Mouse (Mus musculus): ENCODE results near the gene Prkag2.

Gene Prkag2

DNA sequence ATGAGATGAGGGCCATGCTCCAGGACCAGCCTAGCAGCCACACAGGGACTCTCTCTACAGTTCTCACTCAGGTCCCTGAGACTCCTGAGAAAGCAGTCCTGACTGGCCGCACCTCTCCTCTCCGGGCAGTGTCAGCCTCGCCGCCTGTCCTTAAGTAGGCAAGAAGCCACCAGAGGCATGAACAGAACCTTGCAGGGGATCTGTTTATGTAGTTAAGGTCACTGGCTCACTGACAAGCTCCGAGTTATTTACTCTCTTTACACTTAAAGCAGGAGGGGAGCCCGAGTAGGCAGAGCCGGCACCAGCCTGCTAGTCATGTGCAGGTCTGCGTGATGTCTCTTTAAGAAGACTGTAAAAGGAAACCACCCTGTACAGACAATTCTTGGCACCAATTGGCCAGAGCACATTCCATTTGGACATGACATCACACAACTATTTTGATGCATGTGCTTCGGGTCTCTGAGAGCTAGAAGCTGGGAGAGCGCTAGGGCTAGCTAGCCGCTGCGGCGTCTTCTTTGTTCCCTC is 104.8 kb downstream of the Prkag2 start:
- peak; percentile 10 for DNase-seq (ENCODE audit: low read depth)

DNA sequence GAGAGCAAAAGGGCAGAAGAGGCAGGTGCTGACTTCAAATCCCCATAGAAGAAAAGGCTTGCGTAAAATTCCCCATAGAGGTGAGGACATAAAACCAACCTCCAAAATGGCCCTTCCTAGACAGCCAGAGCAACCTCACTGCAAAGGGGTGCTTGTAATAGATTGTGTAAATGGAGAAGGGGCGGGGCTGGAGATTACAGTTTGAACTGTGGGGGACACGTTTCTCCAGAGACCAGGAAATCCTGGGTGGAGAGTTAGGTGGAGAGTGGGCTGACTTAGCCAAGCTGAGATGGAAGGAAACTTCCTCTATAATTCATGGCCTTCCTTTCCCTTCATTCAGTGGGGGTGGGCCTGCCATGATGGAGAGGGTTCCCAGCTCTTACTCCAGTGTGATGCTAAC is 107.3 kb downstream of the Prkag2 start:
- no peak for DNase-seq (ENCODE audit: low read depth)

DNA sequence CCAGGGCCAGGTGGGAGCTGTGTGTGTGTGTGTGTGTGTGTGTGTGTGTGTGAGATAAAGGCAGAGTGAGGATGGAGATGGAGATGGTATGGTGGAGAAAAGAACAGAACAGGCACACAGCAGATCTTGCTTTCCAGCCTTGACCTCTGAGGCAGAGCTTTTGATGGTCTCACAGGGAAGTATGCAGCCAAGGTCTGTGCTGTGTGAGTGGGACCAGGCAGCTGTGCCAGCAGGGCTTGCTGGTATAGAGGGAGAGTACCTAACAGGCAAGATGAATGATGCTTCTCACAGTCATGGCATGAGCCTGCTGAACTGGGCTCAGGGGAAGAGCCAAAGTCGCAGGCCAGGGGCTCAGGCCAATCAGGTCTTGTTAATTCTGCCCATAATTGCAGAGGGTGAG is 108.9 kb downstream of the Prkag2 start:
- no peak for DNase-seq (ENCODE audit: low read depth)

DNA sequence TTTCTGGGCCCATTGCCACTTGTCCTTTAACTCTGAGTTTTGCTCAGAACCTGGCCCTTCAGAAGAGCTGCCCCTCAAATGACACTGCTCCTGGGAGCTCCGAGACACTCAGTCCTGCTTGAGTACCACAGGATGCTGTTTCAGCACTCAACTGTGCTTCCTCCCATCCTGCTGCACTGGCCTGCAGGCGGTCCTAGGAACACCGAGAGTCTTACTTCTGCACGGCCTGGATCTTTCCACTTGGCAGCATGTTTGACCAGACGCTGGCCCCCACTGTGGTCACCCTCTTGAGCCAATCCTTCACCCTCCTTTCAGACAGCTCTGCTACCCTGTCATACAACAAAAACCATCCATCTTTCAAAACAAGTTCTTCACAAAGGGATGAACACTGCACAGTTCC is 110.0 kb downstream of the Prkag2 start:
- DNase-seq (ENCODE audit: low read depth), result no peak

DNA sequence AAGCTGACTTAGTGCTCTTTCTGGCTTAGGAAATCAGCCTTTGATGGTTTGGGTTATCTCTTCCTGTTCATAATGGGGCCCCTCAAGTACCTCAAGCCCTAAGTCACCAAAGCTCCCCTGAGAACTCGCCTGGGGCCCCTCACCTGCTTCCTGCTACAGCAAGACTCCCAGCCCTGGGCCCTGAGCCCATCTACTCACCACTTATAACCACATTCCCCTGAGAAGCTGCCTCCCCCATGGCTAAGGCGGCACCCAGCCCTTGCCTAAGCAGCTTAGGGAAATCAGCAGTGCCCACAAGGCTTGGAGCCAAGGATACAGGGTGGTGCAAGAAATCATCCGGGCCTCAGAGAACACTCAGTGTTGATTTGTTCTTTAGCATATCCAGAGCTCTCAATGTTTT is 110.8 kb downstream of the Prkag2 start:
- DNase-seq (ENCODE audit: low read depth), result no peak

DNA sequence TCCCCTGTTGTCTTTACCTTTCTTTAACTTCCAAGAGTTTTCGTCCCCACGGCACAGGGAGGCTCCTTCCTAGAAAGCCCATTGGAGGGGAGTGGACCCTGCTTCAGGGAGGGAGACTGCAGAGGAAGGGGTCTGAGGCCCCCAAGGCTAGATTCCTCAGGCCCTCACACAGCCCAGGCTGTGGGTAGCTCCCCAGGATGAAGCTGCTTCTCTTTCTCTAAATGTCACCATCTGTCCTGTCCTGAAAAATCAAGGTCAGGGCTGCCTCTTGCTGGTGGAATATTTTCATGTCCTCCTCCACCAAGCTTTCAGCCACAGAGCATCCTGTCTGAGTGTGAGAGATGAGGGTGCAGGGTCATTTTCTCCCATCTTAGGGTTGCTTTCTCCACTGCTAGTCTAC is 113.5 kb downstream of the Prkag2 start:
- DNase-seq (ENCODE audit: low read depth), result no peak

DNA sequence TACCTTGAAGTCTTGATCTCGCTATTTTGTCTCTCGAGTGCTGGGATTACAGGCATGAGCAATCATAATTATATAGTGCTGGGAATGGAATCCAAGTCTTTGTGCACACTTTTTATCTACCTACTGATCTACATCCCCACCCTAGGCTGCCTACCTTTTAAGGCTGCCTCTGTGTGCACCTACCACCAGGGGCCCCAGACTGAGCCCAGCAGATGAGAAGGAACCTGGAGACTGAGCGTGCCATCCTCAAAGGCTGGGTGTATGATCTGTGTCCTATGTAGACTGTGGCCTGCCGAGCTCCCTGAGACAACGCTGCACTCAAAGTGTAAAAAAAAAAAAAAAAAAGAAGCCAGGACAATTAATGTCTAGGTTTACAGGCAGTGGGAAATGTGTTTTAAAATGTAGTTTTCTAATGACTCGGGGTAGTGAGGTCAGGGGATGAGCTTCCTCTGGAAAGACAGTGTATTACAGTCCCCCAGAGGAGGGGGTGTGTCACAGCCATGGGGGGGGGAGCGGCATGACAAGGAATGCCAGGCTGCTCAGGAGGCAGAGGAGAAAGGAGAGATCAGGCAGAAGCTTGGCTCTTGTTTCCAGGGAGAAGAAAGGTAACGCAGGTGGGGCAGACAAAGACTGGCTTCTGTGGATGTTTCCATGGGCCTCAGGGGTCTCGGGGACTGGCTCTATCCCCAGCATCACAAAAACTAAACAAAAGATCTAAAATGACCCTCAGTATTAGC is 114.1 kb downstream of the Prkag2 start:
- no peak for DNase-seq (ENCODE audit: low read depth)

DNA sequence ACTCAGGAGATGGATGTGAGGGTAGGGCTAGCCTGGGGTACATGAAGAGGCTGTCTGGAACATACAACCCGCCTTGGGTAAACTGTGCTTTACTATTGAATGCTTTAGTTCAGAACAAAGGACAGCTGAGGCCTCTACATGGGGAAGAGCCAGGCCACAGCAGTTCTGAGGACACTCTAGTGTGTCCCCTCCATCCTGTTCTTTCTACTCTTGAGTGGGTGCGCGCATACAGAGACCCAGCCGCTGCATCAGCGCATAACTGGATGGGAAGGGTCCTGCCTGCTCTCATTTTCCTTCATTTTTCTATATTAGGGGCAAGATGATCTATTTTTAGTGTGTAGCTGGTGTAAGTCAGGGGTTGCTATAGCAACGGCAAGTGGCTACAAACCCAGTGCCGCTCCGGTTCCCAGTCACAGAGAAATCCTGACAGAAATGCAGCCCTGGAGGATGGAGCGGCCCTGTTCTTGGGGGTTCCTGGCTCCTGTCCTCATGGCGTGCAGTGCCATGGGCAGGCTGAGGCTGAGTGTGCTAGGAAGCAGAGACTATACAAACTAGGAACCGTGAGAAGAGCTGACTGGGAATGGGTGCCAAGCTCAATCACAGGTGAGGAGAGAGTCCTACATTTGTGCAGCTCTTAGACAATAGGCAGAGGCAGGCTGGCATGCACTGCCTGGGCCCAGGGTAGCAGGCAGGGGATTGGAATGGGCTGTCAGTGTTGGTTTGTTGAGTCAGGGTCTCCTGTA is 114.8 kb downstream of the Prkag2 start:
- no peak for DNase-seq (ENCODE audit: low read depth)

DNA sequence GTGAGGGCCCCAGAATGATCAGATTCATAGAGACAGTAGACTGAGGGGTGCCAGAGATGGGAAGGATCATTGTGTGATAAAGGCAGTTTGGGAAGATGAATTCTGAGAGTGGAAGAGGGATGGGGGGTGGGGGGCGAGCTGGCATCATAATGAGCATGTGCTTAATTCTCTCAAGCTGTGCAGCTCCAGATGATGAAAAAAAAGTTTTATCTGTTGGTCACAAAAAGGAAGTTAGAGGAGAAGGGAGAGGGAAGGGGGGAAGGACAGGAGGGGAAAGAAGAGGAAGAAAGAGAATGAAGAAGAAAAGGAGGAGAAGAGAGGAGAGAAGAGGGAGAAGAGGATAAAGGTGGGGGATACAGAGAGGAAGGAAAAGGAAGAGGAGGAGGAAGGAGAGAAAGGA is 116.3 kb downstream of the Prkag2 start:
- DNase-seq (ENCODE audit: low read depth), result no peak

DNA sequence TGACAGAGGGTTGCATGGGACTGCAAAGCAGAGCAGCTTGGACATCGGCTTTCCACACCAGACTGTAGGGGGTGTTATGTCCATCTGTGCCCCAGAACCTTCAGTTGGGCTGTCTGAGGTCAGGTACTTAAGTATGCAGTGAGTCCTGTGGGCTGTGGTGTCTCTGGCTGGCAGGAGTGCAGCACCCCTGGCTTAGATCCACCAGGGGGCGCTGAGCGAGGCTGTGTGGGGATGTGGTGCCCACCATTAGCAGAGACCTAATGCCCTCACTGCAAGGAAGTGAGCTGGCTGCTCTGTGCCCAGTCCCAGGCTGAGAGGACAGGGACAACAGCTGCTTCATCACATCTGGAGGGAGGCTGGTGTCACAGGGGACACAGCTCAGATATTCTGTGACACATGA is 116.9 kb downstream of the Prkag2 start:
- peak; percentile 44 for DNase-seq (ENCODE audit: low read depth)

DNA sequence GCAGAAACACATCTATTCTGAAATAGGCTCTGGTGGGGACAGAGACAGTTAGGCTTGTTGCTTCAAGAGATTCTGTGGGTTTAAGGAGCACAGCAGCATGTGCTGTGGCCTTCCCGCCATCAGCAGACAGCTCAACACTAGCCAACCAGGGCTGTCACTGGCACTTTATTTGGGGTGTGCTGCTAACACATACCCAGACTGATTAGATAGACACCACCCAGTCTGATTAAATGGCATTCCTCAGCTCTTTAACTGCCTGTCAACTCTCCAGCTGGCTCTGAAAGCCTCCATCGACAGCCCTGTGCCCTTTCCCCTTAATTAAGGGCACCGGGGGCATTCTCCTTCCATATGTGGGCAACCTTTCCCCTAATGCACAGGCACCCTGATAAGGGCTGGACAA is 118.2 kb downstream of the Prkag2 start:
- DNase-seq (ENCODE audit: low read depth), result no peak

DNA sequence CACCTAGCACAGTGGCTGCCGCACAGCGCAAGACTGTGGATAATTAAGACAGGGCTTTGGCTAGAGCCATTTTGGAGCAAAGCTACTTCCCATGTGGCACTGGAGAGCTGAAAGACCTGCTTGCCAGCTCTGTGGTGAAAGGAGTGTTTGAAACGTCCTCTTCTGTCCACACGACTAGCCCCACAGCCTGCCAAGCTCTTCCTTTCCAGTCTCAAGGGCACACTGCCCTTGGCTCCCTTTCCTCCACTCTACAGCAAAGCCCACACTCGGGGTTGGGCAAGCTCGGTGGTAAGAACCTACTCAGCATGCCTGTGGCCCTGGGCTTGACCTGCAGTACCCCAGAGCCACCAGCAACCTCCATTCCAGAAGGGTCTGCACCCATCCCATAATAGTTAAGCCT is 118.7 kb downstream of the Prkag2 start:
- no peak for DNase-seq (ENCODE audit: low read depth)

DNA sequence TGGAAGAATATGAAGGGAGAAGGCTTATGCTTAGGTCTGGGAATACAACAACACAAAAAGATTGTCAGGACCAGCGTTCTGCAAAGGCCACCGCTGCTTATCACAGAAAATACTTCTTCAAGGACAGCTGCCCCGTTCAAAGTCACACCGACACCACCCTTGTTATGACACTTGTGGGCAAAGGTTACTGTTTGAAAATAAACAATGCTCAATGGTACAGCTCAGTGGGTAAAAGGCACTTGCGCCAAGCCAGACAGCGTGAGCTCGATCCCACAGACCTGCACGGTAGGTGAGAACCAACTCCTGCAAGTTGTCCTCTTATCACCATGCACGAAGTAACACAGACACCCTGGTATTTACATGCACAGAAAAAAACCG is 120.5 kb downstream of the Prkag2 start:
- DNase-seq (ENCODE audit: low read depth), result no peak

DNA sequence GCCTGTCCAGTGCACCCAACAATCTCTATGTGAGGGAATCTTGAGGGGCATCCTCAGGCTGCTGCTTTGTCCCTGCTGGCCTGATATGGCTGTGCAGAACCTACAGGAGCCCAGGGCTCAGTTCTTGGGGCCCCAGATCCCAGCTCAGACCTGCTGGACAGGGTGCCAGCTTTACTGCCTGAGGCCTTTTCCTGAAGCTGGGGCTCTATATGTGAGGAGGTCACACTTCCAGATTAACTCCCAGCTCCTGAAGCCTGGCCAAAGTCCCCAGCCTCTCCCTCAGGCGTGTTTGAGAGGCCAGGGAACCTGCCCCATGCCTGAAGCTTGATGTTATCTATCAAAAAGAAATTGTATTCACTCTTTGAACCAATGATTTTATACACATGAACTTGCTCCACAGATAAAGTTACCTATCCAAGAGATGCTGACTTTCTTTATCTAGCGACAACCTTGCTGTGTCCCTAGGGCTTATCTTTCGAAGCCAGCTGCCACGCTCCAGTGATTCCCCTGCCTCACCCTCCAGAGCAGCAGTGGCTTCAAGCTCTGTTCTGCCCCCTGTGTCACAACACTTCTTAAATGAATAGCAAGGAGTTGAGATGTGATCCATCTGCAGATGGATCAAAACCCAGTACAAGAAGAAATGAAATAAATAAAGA is 121.0 kb downstream of the Prkag2 start:
- DNase-seq (ENCODE audit: low read depth), result no peak

DNA sequence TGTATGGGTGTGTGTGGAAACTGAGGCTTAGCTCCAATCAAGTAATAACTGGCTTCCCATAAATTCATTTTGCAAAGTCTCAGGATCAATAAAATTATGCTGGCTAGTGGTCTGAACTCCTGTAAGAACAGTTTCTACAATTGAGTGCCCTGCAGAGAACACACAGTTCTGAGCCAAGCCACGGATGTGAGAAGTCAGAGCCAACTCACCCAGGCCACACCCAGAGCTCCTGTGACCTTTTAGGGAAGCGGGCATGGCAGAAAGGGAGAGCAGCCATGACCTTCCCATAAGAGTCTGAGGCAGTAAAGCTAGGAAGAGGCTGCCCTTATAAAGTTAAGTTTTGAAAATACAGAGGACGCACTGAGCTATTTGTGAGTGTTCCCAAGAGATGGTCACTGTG is 123.5 kb downstream of the Prkag2 start:
- no peak for DNase-seq (ENCODE audit: low read depth)

DNA sequence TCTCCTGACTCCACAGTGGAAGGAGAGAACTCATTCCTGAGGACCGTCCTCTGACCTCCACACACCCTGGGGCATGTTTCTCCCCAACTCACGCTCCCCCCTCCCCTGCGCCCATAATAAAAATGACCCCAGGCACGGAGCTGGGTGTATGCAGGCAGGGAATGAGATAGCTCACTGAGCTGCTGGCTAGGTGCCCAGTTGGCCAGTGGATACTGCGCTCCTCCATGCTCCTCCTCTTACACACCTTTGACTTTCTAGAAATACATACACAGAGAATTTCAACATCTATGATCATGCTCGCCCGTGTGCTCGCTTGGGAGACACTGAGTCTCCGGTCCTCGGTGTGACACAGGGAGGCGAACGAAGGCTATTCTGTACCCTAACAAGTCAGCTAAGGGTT is 124.2 kb downstream of the Prkag2 start:
- no peak for DNase-seq (ENCODE audit: low read depth)

DNA sequence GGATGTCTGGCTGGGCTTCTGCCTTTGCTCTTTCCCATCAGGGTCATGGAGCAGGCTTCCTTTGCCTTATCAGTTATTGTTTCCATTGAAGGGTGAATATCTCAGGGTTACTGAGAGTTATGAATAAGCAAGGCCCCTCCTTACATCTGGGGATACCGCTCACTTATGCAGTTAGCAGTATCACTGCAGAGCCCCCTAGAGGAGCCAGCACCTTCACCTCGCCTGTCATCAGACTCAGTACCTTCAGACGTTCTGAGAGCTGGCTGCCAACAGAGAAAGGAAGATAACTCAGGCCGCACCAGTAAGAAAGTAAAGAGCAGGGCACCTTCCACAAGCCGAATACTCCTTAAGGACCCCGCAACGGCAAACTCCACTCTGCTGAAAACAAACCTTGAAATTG is 125.3 kb downstream of the Prkag2 start:
- DNase-seq (ENCODE audit: low read depth), result no peak

DNA sequence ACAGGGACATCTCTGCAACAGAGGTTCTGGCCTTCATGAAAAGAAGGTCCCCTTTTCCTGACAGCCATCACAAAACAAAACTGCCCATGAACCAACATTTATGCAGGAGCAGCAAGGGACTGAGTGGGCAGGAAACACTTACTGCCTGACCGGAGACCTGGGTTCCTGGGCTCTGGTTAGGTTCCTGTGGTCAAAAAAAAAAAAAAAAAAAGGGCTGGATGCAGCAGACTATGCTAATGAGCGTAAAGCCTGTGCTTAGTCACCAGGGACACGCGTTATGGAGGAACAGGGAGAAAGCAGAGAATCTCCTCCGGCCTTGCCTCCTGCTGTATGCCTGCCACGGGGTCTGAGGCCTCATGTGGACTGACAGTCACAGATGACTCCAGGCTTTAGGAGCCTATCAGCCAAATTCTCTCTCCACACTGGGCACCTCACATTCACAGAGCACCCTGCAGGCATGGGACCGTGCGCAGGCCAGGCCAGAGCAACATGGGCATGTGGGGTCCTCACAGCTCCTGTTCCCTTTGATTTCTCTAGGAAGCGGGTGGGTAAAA is 126.7 kb downstream of the Prkag2 start:
- no peak for DNase-seq (ENCODE audit: low read depth)

DNA sequence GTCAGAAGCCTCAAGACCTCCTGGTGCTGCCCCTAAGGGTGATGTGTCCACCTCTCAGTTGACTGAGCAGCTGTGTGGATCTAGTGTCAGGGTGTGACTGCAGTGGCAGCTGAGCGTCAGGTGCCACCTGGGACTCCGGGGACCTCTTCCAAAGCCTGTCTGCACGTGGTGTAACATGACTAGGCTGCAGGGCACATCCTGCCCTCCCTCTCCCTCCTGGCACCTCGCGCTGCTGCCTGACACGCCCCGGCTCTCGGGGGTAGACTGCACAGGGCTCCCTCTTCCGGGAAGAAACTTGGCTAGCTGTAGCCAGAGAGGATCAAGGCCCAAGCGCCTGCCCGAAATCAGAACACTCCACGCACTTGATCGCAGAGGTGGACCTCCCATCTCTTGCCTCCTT is 127.2 kb downstream of the Prkag2 start:
- DNase-seq (ENCODE audit: low read depth), result peak; percentile 54

DNA sequence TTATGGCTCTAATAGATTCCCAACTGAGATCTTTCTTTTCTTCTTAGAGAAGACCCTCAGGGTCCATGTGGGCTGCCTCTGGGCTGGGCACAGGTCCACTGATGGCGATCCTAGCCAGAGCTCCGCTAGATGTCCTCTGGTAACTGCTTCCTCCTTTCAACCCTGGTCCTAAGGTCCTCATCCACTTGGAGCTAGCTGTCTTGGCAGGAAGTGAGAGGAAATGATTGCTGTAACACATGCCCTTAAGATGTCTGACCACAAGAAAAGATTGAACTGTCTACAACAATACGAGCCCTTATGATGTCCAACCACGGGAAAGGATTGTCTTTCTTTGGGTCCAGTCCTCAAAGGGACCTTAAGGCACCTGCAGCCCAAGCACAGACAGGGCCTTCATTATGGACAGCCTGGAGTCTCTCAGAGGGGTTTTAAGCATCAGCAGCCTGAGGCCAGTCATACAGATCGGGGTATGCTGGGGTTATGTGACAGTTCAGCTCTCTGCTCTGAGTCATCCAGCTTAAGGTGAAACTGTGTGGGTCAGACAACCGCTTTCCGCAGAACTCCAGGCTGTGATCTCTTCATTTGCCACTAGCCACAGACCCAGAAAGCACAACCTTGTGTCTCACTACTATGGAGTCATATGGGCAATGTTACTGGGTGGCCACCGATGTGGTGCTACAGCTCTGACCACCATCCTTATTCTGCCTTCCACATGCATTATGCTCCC is 129.7 kb downstream of the Prkag2 start:
- no peak for DNase-seq (ENCODE audit: low read depth)

DNA sequence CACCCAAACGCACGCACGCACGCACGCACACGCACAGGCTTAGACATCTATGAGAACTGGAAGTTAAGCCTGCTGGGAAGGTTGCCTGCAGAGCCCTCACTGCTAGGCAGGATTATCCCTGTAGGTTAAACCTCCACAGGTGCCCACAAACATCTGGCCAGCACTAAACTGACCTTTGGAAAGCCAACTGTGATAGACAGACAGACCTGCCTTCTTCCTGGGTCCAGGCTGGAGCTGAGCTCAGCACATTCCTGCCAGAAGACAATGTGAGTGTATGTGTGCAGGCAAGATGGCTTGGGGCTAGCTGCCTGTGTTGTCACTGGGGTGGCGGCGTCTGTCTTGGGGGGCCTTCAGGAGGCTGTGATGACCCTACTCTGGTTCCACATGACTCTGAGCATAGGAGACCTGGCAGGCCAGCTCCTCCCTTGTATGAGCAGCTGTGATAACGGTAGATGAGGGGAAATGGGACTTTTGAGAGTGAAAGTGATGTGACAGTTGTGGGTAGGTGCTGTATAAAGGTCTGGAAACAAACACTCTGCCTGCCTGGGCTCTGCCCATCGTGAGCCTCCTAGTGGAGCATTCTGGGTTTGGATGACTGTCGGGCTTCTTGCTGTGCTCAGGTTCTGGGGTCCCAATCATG is 131.1 kb downstream of the Prkag2 start:
- DNase-seq (ENCODE audit: low read depth), result peak; percentile 25

DNA sequence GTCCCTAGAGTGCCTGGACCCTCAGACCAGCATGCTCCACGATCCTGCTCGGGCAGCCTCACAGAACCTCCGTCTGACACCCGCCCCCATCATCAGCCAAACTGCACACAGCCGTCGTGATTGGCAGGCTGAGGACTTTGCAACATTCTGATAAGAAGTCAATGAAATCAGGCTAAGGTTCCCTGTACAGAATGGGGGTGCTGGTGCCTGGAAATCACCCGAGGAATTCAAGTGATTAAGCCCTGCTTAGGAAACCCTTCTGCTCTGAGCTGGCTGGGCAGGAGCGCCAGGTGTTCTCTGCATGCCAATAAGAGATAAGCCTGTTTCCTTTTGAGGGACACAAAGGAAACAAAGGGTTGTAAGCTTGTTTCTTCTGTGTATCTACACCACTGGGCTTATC is 131.7 kb downstream of the Prkag2 start:
- no peak for DNase-seq (ENCODE audit: low read depth)

Measured in naive thymus-derived CD4-positive, alpha-beta T cell, adult 2 months (primary cell).